In the genomic region with DNA sequence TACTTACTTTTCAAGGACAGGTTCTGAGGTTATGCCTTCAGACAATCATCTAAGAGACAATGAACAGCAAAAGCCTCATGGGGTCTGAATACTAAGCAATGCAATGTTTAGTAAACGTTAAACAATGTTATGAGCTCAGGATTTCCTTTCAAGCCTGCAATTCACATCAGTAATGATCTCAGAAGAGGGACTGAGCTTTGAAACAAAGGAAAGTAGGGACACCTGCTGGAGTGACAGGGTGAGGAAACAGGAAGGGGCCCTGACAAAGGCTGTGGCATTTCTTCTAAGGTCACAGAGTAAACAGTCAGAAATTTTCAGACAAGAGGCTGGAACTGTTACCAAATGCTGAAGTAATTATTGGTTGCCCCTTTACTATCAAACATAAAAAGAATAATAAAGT, we compare ENCODE assay signal across 9 mouse cellular contexts.
DNase-seq lines count a peak whose midpoint lies in the region; ATAC-seq lines count a peak whose summit lies in the region.
"Had no signal": no experiment of that assay in that cellular context is flagged by ENCODE, and none has a peak within 500 bp of the region (broad histone marks: within the 10 kb centered on the region; RNA-seq: fewer than 3 reads in every experiment).

No protein-coding gene starts in this region.

- no peak overlapping the region for H3K27ac ChIP-seq in hindbrain, embryonic 11.5 days (ENCODE audit: low read depth, low read length)
- H3K27ac ChIP-seq: limb, embryonic 15.5 days had no signal

- H3K9ac ChIP-seq in hindbrain, embryonic 11.5 days (ENCODE audit: low read depth, low read length): no peak overlapping the region
- H3K9ac ChIP-seq: limb, embryonic 15.5 days had no signal

- no peak overlapping the region for H3K4me2 ChIP-seq in hindbrain, embryonic 11.5 days (replicated peaks; ENCODE audit: low read depth, low read length)
- H3K4me2 ChIP-seq: limb, embryonic 15.5 days had no signal

- no peaks in the 10 kb centered on the region for H3K9me3 ChIP-seq in hindbrain, embryonic 11.5 days (ENCODE audit: control insufficient read depth, low read length)
- H3K9me3 ChIP-seq: limb, embryonic 15.5 days had no signal

- intact Hi-C loops in left cerebral cortex, postnatal 4 days (cut with DNase I): no loop called here
- intact Hi-C loops in left cerebral cortex, postnatal 25 days (cut with DNase I): loop anchor here (10.0 kb wide), 3 partner anchors 595 to 1325 kb away; no protein-coding TSS in a partner anchor

- peak; percentile 66; the same call in 1 of the 2 replicates for ATAC-seq in hindbrain, embryonic 11.5 days (ENCODE audit: low FRiP score)

- DNase-seq in left cerebral cortex, postnatal 4 days: peak; percentile 27
- no peak for DNase-seq in left cerebral cortex, postnatal 25 days (ENCODE audit: low spot score in 2 of 2)
- peak; percentile 48 for DNase-seq in embryo, embryonic 11 days
- DNase-seq in hindbrain, embryonic 11.5 days (ENCODE audit: low spot score): peak; percentile 32
- DNase-seq in retina, embryonic 14.5 days (ENCODE audit: low spot score): peak; percentile 66
- DNase-seq in adrenal gland, adult 8-10 months: no peak
- DNase-seq in left cerebral cortex, adult 18-20 months (ENCODE audit: low spot score in 2 of 2): no peak
- DNase-seq: adrenal gland, postnatal 25 days had no signal

- 0% methylated on average over 1 of the region's 1 CpGs for WGBS in hindbrain, embryonic 11.5 days

- no peaks in the 10 kb centered on the region for H3K27me3 ChIP-seq in hindbrain, embryonic 11.5 days (ENCODE audit: control insufficient read depth, insufficient read depth, low read length)
- H3K27me3 ChIP-seq: limb, embryonic 15.5 days had no signal

- no peaks in the 10 kb centered on the region for H3K4me1 ChIP-seq in hindbrain, embryonic 11.5 days (replicated peaks; ENCODE audit: control insufficient read depth, insufficient read depth, low read length)
- H3K4me1 ChIP-seq: limb, embryonic 15.5 days had no signal

- no peak overlapping the region for H3K4me3 ChIP-seq in hindbrain, embryonic 11.5 days (ENCODE audit: low read depth, low read length)
- H3K4me3 ChIP-seq: limb, embryonic 15.5 days had no signal

- H3K36me3 ChIP-seq in hindbrain, embryonic 11.5 days (ENCODE audit: control insufficient read depth, insufficient read depth, low read length): no peaks in the 10 kb centered on the region
- H3K36me3 ChIP-seq: limb, embryonic 15.5 days had no signal

Comparison
In these comparisons a context has a peak if more than half of its experiments do, and no peak if none do; other contexts are left out.
1. DNase-seq: peak in left cerebral cortex, postnatal 4 days (single experiment), embryo, embryonic 11 days (single experiment), hindbrain, embryonic 11.5 days (single experiment) and retina, embryonic 14.5 days (single experiment); none in left cerebral cortex, postnatal 25 days (0 of 2), adrenal gland, adult 8-10 months (single experiment) and left cerebral cortex, adult 18-20 months (0 of 2).